Mouse (Mus musculus): ENCODE measurements around the gene Gm2030.
"Not testable (repeated sequence)": the region's sequence is repeated elsewhere in the genome, so short reads cannot be mapped to it uniquely, and the experiment has no call there.

Gm2030 gene

DNA sequence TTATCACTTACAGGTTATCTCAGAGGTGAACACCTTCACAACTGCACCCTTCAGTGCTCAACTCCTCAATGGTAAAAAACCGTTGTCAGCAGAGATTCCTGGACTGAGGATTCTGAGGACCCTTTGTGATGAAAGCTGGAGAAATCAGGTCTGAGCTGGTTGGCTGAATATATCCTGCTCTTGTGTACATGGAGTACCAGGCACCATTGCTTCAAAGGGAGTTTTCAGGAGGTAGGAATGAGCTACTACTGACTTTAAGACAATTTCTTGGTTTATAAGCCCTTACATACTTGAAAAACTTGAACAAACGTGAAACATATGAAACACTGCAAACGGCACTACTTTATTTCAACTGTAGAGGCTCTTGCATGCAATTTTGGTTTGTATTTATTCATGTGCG lies at the start of gene Gm2030:
Gene Gm2030, minus strand, starts transcription at position 101 of the 400 bp plus-strand sequence.
- DNase-seq (ENCODE audit: low read depth, low spot score) = not testable (repeated sequence)
